Mouse (Mus musculus): Measurements from ENCODE around the gene Bdh1. TPM values are rescaled to one million over a fixed set of nuclear protein-coding genes. Genes with fewer than 3 reads are reported as not detected.

Gene Bdh1
- polyA plus RNA-seq, 1 experiment from 2014 or later = 17.0 TPM

Other genes starting within 250 kb of the Bdh1 start
- 10.6 and 12.8 TPM in 2 replicates for gene Acap2, start 221.0 kb upstream of the Bdh1 start, polyA plus RNA-seq (2015; fragmentation: Nextera tagmentation; extraction: Ambion mirVana)
- 101 and 120 TPM in 2 replicates for gene Ppp1r2, start 147.0 kb upstream of the Bdh1 start, polyA plus RNA-seq (2015; fragmentation: Nextera tagmentation; extraction: Ambion mirVana)
- gene Apod, start 107.5 kb upstream of the Bdh1 start, polyA plus RNA-seq (2015; fragmentation: Nextera tagmentation; extraction: Ambion mirVana) = 0.55 and 0.64 TPM in 2 replicates
- 13.7 and 14.2 TPM in 2 replicates for gene Dlg1, start 241.2 kb downstream of the Bdh1 start, polyA plus RNA-seq (2015; fragmentation: Nextera tagmentation; extraction: Ambion mirVana)